In genomic region chr3:135377445-135377844, GRCm38 (mm10) we compare ENCODE assay signal across 24 mouse cellular contexts. TPM values are rescaled to one million over a fixed set of nuclear protein-coding genes. Genes with fewer than 3 reads are reported as not detected.
"Had no signal": no experiment of that assay in that cellular context is flagged by ENCODE, and none has a peak within 500 bp of the region (broad histone marks: within the 10 kb centered on the region; RNA-seq: fewer than 3 reads in every experiment).

No protein-coding gene starts in this region.

- DNase-seq: lung, adult 18-20 months; lung, embryonic 14.5 days; lung, postnatal 10 days; lung, postnatal 4 days; midbrain, embryonic 14.5 days; retina, postnatal 1 day; right cerebral cortex, adult 18-20 months; right cerebral cortex, postnatal 25 days; right cerebral cortex, postnatal 4 days; spleen, adult 18-20 months; thymus, postnatal 25 days; thymus, postnatal 4 days had no signal

- H3K4me1 ChIP-seq: midbrain, embryonic 10.5 days; midbrain, embryonic 12.5 days; neural tube, embryonic 13.5 days; neural tube, embryonic 15.5 days; stomach, embryonic 15.5 days had no signal

- H3K9me3 ChIP-seq: midbrain, embryonic 10.5 days; midbrain, embryonic 12.5 days; neural tube, embryonic 13.5 days; neural tube, embryonic 15.5 days; stomach, embryonic 15.5 days had no signal

- H3K27ac ChIP-seq: liver, embryonic 14.5 days; midbrain, embryonic 10.5 days; midbrain, embryonic 12.5 days; neural tube, embryonic 13.5 days; neural tube, embryonic 15.5 days; stomach, embryonic 15.5 days; stomach, postnatal 0 days had no signal

- H3K4me3 ChIP-seq: midbrain, embryonic 10.5 days; midbrain, embryonic 12.5 days; myocyte; neural tube, embryonic 13.5 days; neural tube, embryonic 15.5 days; stomach, embryonic 15.5 days had no signal

- H3K4me2 ChIP-seq: lung, embryonic 14.5 days; midbrain, embryonic 12.5 days; neural tube, embryonic 13.5 days; neural tube, embryonic 15.5 days; stomach, embryonic 15.5 days had no signal

- H3K36me3 ChIP-seq: midbrain, embryonic 10.5 days; midbrain, embryonic 12.5 days; neural tube, embryonic 13.5 days; neural tube, embryonic 15.5 days; stomach, embryonic 15.5 days had no signal

- H3K27me3 ChIP-seq: midbrain, embryonic 12.5 days; neural tube, embryonic 13.5 days; neural tube, embryonic 15.5 days; stomach, embryonic 15.5 days had no signal

- H3K9ac ChIP-seq: liver, embryonic 14.5 days; lung, embryonic 14.5 days; midbrain, embryonic 12.5 days; neural tube, embryonic 13.5 days; neural tube, embryonic 15.5 days; stomach, embryonic 15.5 days had no signal

- ATAC-seq: midbrain, embryonic 16.5 days had no signal

RNA-seq across cellular contexts. Expression of gene Slc9b1, which starts 29.6 kb away (rescaled TPM):
- total RNA-seq: megakaryocyte-erythroid progenitor cell, adult 5-6 weeks had no signal
- polyA plus RNA-seq: liver, embryonic 16.5 days; midbrain, embryonic 14.5 days; myocyte; neural tube, embryonic 13.5 days; small intestine, adult 2 months had no signal
